Mouse (Mus musculus) heart, postnatal 0 days (tissue): ENCODE data around the gene Txnip.

Source experiments
- CTCF ChIP-seq: IDR thresholded peaks from 2 replicates; pipeline ENCODE4 v1.5.1; 2016; ENCODE audit warnings: antibody characterized with exemption, control low read depth, low read depth
- EP300 ChIP-seq: IDR thresholded peaks from 2 replicates; pipeline ENCODE4 v1.6.1; 2016; ENCODE audit warnings: antibody characterized with exemption, low read depth

DNA sequence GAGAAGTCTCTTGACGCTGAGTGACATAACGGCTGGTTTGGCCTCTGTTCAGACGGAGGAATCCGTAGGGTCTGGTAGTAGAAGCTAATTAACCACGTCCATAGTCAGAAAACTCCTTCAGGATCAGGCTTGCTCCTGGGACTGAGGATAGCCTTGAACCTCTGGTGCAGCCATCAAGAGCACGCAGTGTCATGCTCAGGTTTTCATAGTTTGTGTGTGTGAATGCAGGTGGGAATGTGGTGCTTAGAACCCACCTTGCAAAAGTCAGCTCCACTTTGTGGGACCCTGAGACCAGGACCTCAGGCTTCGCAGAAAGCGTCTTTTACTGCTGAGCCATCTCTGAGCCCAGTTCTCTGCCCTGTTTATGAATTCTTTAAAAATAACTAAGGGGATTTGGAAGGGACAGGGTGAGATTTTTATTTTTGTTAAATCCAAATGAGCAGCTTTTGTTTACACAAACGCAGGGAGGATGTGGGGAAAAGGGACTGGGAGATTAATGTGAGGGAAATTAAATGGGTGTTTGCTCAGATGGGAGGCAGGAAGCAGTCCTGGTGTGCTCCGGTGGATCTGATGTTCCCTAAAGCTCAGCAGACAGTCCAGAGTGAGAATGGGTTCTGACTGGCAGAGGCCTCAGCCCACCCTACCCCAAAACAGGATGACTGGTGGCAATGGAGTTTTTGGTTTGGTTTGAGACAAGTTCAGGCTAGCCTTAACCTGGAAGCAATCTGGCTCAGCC, 4.4 kb downstream of the Txnip start:
- TF ChIP-seq CTCF (no peak), EP300 (no peak; the same call in 1 of the 2 replicates)
